Mouse (Mus musculus) layer of hippocampus, postnatal 14 days (tissue): Measurements from ENCODE around the gene Klhl31. TPM values are rescaled to one million over a fixed set of nuclear protein-coding genes. Genes with fewer than 3 reads are reported as not detected.

Experiments used
- DNase-seq, 2 experiments: peaks; one replicate each; pipeline ENCODE4 v3.0.0; 2021 to 2022; ENCODE audit warnings: low spot score in 2 of 2, mixed read lengths in 1 of 2
- total RNA-seq, 2 experiments: library from RNA; stranded (reverse); gene quantifications; 2 replicates each; pipeline ENCODE4 v1.2.3; 2021

Klhl31 gene
- total RNA-seq, 2 experiments from 2014 or later, result 0.07 to 0.12 TPM

GRCm38 (mm10) chr9:77695586-77695985, 59.3 kb downstream of the Klhl31 start:
- no peak for DNase-seq

- DNase-seq, result no peak
Observed at GRCm38 (mm10) chr9:77703476-77703875, 67.2 kb downstream of the Klhl31 start.

DNA sequence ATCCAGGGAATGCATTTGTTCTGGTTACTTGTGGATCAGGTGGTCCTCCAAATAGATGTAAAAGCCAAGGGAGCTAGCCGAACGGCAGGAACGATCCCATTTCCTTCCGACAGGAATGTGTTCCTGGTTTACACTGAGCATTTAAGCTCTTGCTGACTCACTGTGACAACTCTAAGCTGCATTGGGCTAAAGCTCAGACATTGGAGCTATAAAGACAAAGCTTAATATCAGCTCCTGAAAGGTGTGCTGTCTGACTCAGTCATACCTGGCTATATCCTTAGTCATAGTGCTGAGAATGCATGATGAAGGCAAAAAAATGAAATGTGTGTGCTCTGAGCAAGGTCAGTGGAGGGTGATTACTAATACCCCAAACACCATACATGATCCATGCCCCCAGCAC, 67.8 kb downstream of the Klhl31 start:
- no peak for DNase-seq

DNA sequence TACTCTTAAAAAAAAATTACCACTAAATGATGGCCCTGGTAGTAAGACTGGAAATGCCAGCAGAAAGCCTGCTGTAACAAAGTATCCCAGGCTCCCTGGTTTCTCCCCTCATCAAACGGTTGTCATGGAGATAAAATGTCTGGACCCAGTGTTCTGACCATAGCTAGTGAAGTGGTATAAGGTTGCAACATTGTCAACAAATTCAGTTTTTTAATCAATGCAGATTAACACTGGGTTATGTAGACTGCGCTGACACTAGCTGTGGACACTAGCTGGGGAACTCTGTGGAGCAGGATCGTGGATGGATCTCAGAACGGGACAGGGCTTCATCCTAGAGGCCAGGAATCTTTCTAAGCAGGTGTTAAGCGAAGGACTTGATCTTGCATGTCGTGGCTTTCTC, 70.2 kb downstream of the Klhl31 start:
- no peak for DNase-seq

- DNase-seq, result no peak
Observed at GRCm38 (mm10) chr9:77707433-77708139, 71.3 kb downstream of the Klhl31 start.

DNA sequence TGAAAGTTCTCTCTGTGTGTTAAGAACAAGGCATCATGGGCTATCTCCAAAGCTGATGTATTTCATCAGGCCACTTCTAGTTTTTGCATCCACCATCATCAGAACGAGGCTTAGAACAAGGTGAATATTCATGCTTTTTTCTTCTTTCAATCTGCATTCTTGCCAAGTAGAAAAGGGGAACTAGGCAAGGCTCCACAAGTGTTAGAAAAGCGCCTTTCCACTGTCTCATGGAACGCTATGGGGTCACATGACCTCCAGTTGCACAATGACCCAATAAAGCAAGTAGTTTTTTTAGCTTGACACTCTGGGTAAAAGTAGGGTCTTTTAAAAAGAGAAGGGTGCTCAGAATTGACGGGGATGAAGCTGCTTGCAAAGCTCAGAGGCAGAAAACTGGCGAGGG, 72.7 kb downstream of the Klhl31 start:
- peak in 1 of 2 experiments; percentile 12 for DNase-seq

Other genes starting within 250 kb of the Klhl31 start
- gene Lrrc1, start 91.6 kb upstream of the Klhl31 start, total RNA-seq, result 1 to 10 TPM; 7.3 to 7.8 TPM
- gene Gclc, start 118.0 kb downstream of the Klhl31 start, total RNA-seq, result 10 to 100 TPM; 40.4 to 41.6 TPM